Mouse (Mus musculus) MEL (cell line): ENCODE results near the gene Endod1. TPM values are rescaled to one million over a fixed set of nuclear protein-coding genes. Genes with fewer than 3 reads are reported as not detected.

Source experiments
- DNase-seq: peaks from one replicate; pipeline ENCODE4 v3.0.0; 2011; ENCODE audit warnings: low read depth, low spot score
- H3K27ac ChIP-seq: 2 replicates; pipeline ENCODE4 v1.5.1; 2012; ENCODE audit warnings: low read depth, mild to moderate bottlenecking, control low read depth, low read length, moderate library complexity; ENCODE audit not compliant: control insufficient read depth
- H3K27me3 ChIP-seq, 2 experiments: fragments of 150-350 bp in 1 of 2; sonication (generic) in 1 of 2; 2 replicates each; pipeline ENCODE4 v1.6.1; 2012; ENCODE audit warnings: low read length in 2 of 2, mild to moderate bottlenecking in 2 of 2, improper control_type of control experiment in 1 of 2, moderate library complexity in 1 of 2; ENCODE audit not compliant: insufficient read depth in 2 of 2, control insufficient read depth in 1 of 2
- H3K36me3 ChIP-seq, 2 experiments: 2 replicates each; pipeline ENCODE4 v1.6.1; 2012 to 2014; ENCODE audit warnings: low read length in 2 of 2, improper control_type of control experiment in 1 of 2, inconsistent platforms in 1 of 2, mild to moderate bottlenecking in 1 of 2; ENCODE audit not compliant: insufficient read depth in 2 of 2, control insufficient read depth in 1 of 2
- H3K4me1 ChIP-seq, 2 experiments: fragments of 150-350 bp in 1 of 2; sonication (generic) in 1 of 2; 2 replicates each; pipeline ENCODE4 v1.6.1; 2012; ENCODE audit warnings: low read length in 2 of 2, improper control_type of control experiment in 1 of 2, mild to moderate bottlenecking in 1 of 2; ENCODE audit not compliant: insufficient read depth in 2 of 2, control insufficient read depth in 1 of 2
- H3K4me3 ChIP-seq, 2 experiments: fragments of 150-350 bp in 1 of 2; sonication (generic) in 1 of 2; 2 replicates each; pipeline ENCODE4 v1.5.1; 2012; ENCODE audit warnings: low read depth in 2 of 2, low read length in 2 of 2, mild to moderate bottlenecking in 2 of 2, moderate library complexity in 2 of 2, control low read depth in 1 of 2, improper control_type of control experiment in 1 of 2; ENCODE audit not compliant: control insufficient read depth in 1 of 2, insufficient read depth in 1 of 2
- H3K79me2 ChIP-seq: 2 replicates; pipeline ENCODE4 v1.6.1; 2012; ENCODE audit warnings: mild to moderate bottlenecking, low read length, moderate library complexity; ENCODE audit not compliant: control insufficient read depth, poor library complexity, insufficient read depth
- H3K9ac ChIP-seq: 2 replicates; pipeline ENCODE4 v1.6.1; 2012; ENCODE audit warnings: low read depth, mild to moderate bottlenecking, control low read depth, low read length, moderate library complexity; ENCODE audit not compliant: control insufficient read depth, poor library complexity, severe bottlenecking
- H3K9me3 ChIP-seq: fragments of 150-350 bp; sonication (generic); replicated peaks from 2 replicates; pipeline ENCODE4 v1.6.1; 2012; ENCODE audit warnings: mild to moderate bottlenecking, low read length, improper control_type of control experiment, moderate library complexity; ENCODE audit not compliant: insufficient read depth
- BHLHE40 ChIP-seq: IDR thresholded peaks from 2 replicates; pipeline ENCODE4 v1.6.1; 2012; ENCODE audit warnings: low read depth, mild to moderate bottlenecking, inconsistent platforms, low read length, improper control_type of control experiment, borderline replicate concordance
- CTCF ChIP-seq, 3 experiments: IDR thresholded peaks in 2 of 3; conservative IDR thresholded peaks in 1 of 3; 2 replicates each; pipeline ENCODE4 v1.5.1; 2011 to 2012; ENCODE audit warnings: low read length in 3 of 3, low read depth in 2 of 3, mild to moderate bottlenecking in 2 of 3, improper control_type of control experiment in 1 of 3, inconsistent platforms in 1 of 3, mixed read lengths in 1 of 3, moderate library complexity in 1 of 3; ENCODE audit not compliant: control insufficient read depth in 1 of 3, insufficient read depth in 1 of 3, poor library complexity in 1 of 3, severe bottlenecking in 1 of 3
- GABPA ChIP-seq: IDR thresholded peaks from 2 replicates; pipeline ENCODE4 v1.6.1; 2012; ENCODE audit warnings: low read depth, mild to moderate bottlenecking, inconsistent platforms, low read length, improper control_type of control experiment, moderate library complexity
- GATA1 ChIP-seq: IDR thresholded peaks from 2 replicates; pipeline ENCODE4 v1.6.1; 2011; ENCODE audit warnings: low read depth, low read length, improper control_type of control experiment
- HCFC1 ChIP-seq: IDR thresholded peaks from 2 replicates; pipeline ENCODE4 v1.6.1; 2012; ENCODE audit warnings: low read depth, mild to moderate bottlenecking, inconsistent platforms, low read length, improper control_type of control experiment, moderate library complexity
- JUND ChIP-seq: IDR thresholded peaks from 2 replicates; pipeline ENCODE4 v1.6.1; 2011; ENCODE audit warnings: low read depth, mild to moderate bottlenecking, improper control_type of control experiment, low read length
- MAFK ChIP-seq: IDR thresholded peaks from 2 replicates; pipeline ENCODE4 v1.6.1; 2011; ENCODE audit warnings: low read depth, mild to moderate bottlenecking, low read length, improper control_type of control experiment, borderline replicate concordance
- MEF2A ChIP-seq: IDR thresholded peaks from 2 replicates; pipeline ENCODE4 v1.6.1; 2014; ENCODE audit warnings: low read depth, mild to moderate bottlenecking, inconsistent platforms, low read length, improper control_type of control experiment; ENCODE audit not compliant: poor library complexity, insufficient replicate concordance, severe bottlenecking; ENCODE audit errors: extremely low read depth
- MXI1 ChIP-seq: IDR thresholded peaks from 2 replicates; pipeline ENCODE4 v1.6.1; 2011; ENCODE audit warnings: mild to moderate bottlenecking, low read depth, low read length, improper control_type of control experiment
- MYB ChIP-seq: IDR thresholded peaks from 2 replicates; pipeline ENCODE4 v1.6.1; 2011; ENCODE audit warnings: mild to moderate bottlenecking, low read depth, low read length, improper control_type of control experiment
- NELFE ChIP-seq: IDR thresholded peaks from 2 replicates; pipeline ENCODE4 v1.6.1; 2011; ENCODE audit warnings: low read depth, low read length, improper control_type of control experiment
- POLR2AphosphoS2 ChIP-seq: IDR thresholded peaks from 2 replicates; pipeline ENCODE4 v1.6.1; 2011; ENCODE audit warnings: low read length, improper control_type of control experiment
- POLR2AphosphoS5 ChIP-seq: IDR thresholded peaks from 2 replicates; pipeline ENCODE4 v1.6.1; 2012; ENCODE audit warnings: low read depth, borderline replicate concordance, mild to moderate bottlenecking, inconsistent platforms, low read length, moderate library complexity, mixed read lengths
- TBP ChIP-seq: IDR thresholded peaks from 2 replicates; pipeline ENCODE4 v1.8.0; 2011; ENCODE audit warnings: low read depth, low read length, improper control_type of control experiment
- ZMIZ1 ChIP-seq: IDR thresholded peaks from 2 replicates; pipeline ENCODE4 v1.6.1; 2012; ENCODE audit warnings: low read depth, mild to moderate bottlenecking, inconsistent platforms, low read length, improper control_type of control experiment, moderate library complexity
- polyA plus RNA-seq, 2 experiments: library from polyadenylated mRNA; stranded (reverse) in 1 of 2; unstranded in 1 of 2; fragments of >175 nt in 1 of 2; fragments of >200 nt in 1 of 2; gene quantifications; 2 replicates each; pipeline versions ENCODE4 v1.2.1 to v1.2.4; 2012; ENCODE audit warnings: low replicate concordance in 2 of 2, low read depth in 1 of 2; ENCODE audit not compliant: insufficient read length in 2 of 2, insufficient read depth in 1 of 2, missing spikeins in 1 of 2
- total RNA-seq: library from RNA; depleted of rRNA; stranded (reverse); fragments of 300-350 nt; gene quantifications from 2 replicates; pipeline ENCODE4 v1.2.3, GENCODE M21; 2012

Gene Endod1
- total and polyA plus RNA-seq, 3 experiments = 31.1 to 33.7 TPM; not detected in 1

- Histone ChIP-seq H3K9ac (no peak overlapping the region), H3K79me2 (no peaks in the 10 kb centered on the region), H3K27me3 (no peaks in the 10 kb centered on the region), H3K4me3 (no peak overlapping the region), H3K4me1 (peaks cover 18 to 38% of the 10 kb centered on the region in 2 experiments), H3K27ac (no peak overlapping the region), H3K9me3 (no peaks in the 10 kb centered on the region), H3K36me3 (peaks cover 0 to 35% of the 10 kb centered on the region in 2 experiments; a peak in 2 of 4 replicates)
- peak; percentile 80 for DNase-seq
- TF ChIP-seq MXI1 (no peak), MYB (no peak), CTCF (IDR thresholded peaks at IDR 0.05 in 2 of 3, conservative IDR thresholded peaks at IDR 0.05 in 1 of 3; ENCODE audit: control insufficient read depth in 1 of 3, insufficient read depth in 1 of 3, low read depth in 2 of 3, low read length in 3 of 3, poor library complexity in 1 of 3, severe bottlenecking in 1 of 3) (peak in 2 of 3 experiments; percentile 62 to 94; a peak in 4 of 6 replicates)
These were observed 6.7 kb upstream of the Endod1 start for GRCm38 (mm10) chr9:14388001-14388400.

- H3K4me1 ChIP-seq = peaks cover 18 to 38% of the 10 kb centered on the region in 2 experiments
- H3K4me3 ChIP-seq = no peak overlapping the region
- H3K79me2 ChIP-seq = no peaks in the 10 kb centered on the region
- no peak overlapping the region for H3K27ac ChIP-seq
- peaks cover 0 to 38% of the 10 kb centered on the region in 2 experiments; a peak in 2 of 4 replicates for H3K36me3 ChIP-seq
- no peaks in the 10 kb centered on the region for H3K9me3 ChIP-seq
- no peaks in the 10 kb centered on the region for H3K27me3 ChIP-seq
- TF ChIP-seq POLR2AphosphoS2 (no peak), GATA1 (peak; percentile 48; the same call in 1 of the 2 replicates)
- DNase-seq = no peak
- no peak overlapping the region for H3K9ac ChIP-seq
These were observed 5.5 kb upstream of the Endod1 start for GRCm38 (mm10) chr9:14386831-14387230.

- peaks cover 0 to 29% of the 10 kb centered on the region in 2 experiments; a peak in 2 of 4 replicates for H3K36me3 ChIP-seq
- no peaks in the 10 kb centered on the region for H3K27me3 ChIP-seq
- no peak overlapping the region for H3K4me3 ChIP-seq
- H3K9ac ChIP-seq = no peak overlapping the region
- TF ChIP-seq MEF2A (no peak), CTCF (IDR thresholded peaks at IDR 0.05 in 2 of 3, conservative IDR thresholded peaks at IDR 0.05 in 1 of 3; ENCODE audit: control insufficient read depth in 1 of 3, insufficient read depth in 1 of 3, low read depth in 2 of 3, low read length in 3 of 3, poor library complexity in 1 of 3, severe bottlenecking in 1 of 3) (no peak), HCFC1 (no peak), TBP (no peak), JUND (no peak), POLR2AphosphoS5 (no peak), MAFK (no peak), BHLHE40 (no peak), ZMIZ1 (no peak), NELFE (no peak), GABPA (no peak)
- peaks cover under 1% of the 10 kb centered on the region; the same call in 1 of the 2 replicates for H3K79me2 ChIP-seq
- DNase-seq = peak; percentile 70
- H3K4me1 ChIP-seq = peaks cover 9 to 31% of the 10 kb centered on the region in 2 experiments
- no peak overlapping the region for H3K27ac ChIP-seq
- H3K9me3 ChIP-seq = no peaks in the 10 kb centered on the region
These were observed 4.4 kb upstream of the Endod1 start for GRCm38 (mm10) chr9:14385665-14386064.
